Mouse (Mus musculus): ENCODE data around the gene Dydc2. TPM values are rescaled to one million over a fixed set of nuclear protein-coding genes. Genes with fewer than 3 reads are reported as not detected.
A peak's percentile ranks its signal among the peaks of the same experiment; 100 is the strongest.

Gene Dydc2
- polyA plus RNA-seq, 2 experiments, result not detected

DNA sequence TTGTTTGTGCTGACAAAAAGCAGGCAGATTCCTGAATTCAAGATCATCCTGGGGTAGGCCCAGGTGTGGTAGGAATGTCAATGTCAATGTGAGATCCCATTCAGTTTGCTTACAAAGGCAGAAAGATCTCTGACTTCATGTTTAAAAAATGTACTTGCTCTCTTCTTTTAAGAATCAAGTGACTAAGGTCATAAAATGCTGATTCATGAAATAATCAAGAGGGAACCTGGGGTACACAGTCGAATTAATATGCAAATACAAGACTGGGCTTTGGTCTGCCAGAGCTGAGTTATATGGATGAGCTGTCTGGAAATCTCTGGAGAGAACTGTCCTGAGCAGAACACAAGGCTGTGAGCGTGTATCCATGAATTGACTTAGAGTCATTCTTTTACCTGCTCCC, 21.6 kb downstream of the Dydc2 start:
- H3K27me3 ChIP-seq (ENCODE audit: control insufficient read depth, insufficient read depth, low read length), result no peaks in the 10 kb centered on the region
- 65% methylated on average over 2 of the region's 2 CpGs for WGBS
- DNase-seq (ENCODE audit: low spot score) (no peak), ATAC-seq (ENCODE audit: low FRiP score, low read depth) (no peak)
- no peak overlapping the region for H3K27ac ChIP-seq (replicated peaks; ENCODE audit: low read depth, low read length)
- H3K4me2 ChIP-seq (replicated peaks; ENCODE audit: low read depth, low read length, severe bottlenecking), result no peak overlapping the region
- no peak overlapping the region for H3K4me3 ChIP-seq (replicated peaks; ENCODE audit: low read length)
- H3K4me1 ChIP-seq (ENCODE audit: control insufficient read depth, insufficient read depth, low read length), result no peaks in the 10 kb centered on the region
- no peak overlapping the region for H3K9ac ChIP-seq (ENCODE audit: low read depth, low read length, severe bottlenecking)
- no peaks in the 10 kb centered on the region for H3K36me3 ChIP-seq (ENCODE audit: control insufficient read depth, insufficient read depth, low read length)
- TF ChIP-seq POLR2A (IDR thresholded peaks at IDR 0.05; ENCODE audit: borderline replicate concordance, extremely low read depth, insufficient read depth, insufficient read length), result no peak
- no peaks in the 10 kb centered on the region for H3K9me3 ChIP-seq (ENCODE audit: control insufficient read depth, low read length)

DNA sequence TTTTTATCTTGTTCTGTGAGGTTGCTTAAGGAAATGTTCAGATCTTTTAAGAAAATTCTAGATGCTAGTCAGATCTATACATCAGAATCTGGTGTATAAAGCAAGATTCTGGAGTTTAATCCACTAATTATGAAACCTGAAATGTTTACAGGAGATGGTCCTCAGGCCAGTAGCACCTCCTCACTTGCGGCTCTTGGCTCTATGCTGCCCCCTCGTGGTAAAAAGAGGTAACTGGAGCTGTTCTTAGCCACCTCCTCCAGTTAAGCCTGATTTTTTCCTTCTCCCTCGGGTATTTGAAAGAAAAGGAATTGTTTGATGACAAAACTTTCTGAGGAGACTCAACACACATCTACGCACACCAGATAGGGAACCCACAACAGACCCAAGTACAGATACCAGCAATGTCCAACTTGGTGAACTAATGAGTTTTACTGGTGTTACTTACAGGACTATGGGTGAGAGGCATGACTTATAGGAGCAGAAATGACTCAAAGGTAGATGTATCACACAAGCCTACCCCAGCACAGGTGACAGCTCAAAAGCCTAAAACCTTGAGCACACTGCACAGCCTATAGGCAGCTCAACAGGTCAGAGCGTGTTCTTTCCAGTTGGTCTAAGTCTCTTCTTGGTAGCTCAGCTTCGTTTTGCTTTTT, 33.7 kb downstream of the Dydc2 start:
- ATAC-seq (ENCODE audit: low FRiP score, low read depth), result no peak
- Histone ChIP-seq H3K9me3 (ENCODE audit: control insufficient read depth, low read length) (no peaks in the 10 kb centered on the region), H3K9ac (ENCODE audit: low read depth, low read length, severe bottlenecking) (no peak overlapping the region), H3K4me2 (replicated peaks; ENCODE audit: low read depth, low read length, severe bottlenecking) (no peak overlapping the region), H3K36me3 (ENCODE audit: control insufficient read depth, insufficient read depth, low read length) (no peaks in the 10 kb centered on the region), H3K4me1 (ENCODE audit: control insufficient read depth, insufficient read depth, low read length) (no peaks in the 10 kb centered on the region), H3K4me3 (replicated peaks; ENCODE audit: low read length) (no peak overlapping the region), H3K27me3 (ENCODE audit: control insufficient read depth, insufficient read depth, low read length) (no peaks in the 10 kb centered on the region), H3K27ac (replicated peaks; ENCODE audit: low read depth, low read length) (no peak overlapping the region)
- DNase-seq (ENCODE audit: low spot score), result peak; percentile 4
- TF ChIP-seq POLR2A (IDR thresholded peaks at IDR 0.05; ENCODE audit: borderline replicate concordance, extremely low read depth, insufficient read depth, insufficient read length), result no peak
- 33% methylated on average over 6 of the region's 6 CpGs for WGBS

DNA sequence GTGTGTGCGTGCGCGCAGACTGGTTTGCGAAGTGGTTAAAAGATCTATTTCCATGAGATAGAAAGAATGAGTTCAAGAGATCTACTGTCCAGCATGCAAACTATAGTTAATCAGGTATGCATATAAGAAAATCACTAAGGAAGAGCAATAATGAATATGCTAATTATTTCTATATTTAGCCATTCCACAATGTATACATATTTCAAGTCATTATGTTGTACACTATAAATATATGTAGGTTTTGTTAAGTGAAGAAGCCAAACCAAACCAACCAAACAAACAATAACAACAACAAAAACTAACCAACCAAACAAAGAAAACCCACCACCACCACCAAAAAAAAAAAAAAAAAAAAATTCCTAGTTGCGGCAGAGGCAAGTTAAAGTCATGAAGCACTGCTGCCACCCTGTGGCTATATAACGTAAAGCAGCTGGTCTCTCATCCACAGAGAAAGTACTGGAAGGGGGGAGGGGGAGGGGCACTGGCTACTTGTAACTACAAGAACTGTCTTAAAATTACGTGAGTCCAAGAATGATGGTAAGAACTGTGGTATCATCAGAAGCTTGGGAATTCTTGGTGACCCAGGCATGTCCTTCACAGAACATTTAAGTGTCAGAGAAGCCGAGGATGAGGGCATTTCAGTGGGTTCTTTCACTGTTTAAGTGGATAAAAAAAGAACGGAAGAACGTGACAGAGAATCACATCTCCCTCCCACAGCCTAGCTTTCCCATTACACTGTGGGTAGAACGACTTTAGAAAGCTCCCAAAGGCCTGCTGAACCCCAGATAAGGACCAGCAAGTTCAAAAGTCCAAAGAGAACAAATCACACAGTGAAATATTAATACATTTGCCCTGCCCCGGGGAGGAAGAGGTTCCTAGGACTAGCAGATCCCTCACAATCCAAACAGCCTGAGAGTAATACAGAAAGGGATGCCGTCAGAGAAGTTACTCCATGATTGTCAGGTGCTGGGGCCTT, 35.6 kb downstream of the Dydc2 start:
- Histone ChIP-seq H3K9me3 (ENCODE audit: control insufficient read depth, low read length) (no peaks in the 10 kb centered on the region), H3K27ac (replicated peaks; ENCODE audit: low read depth, low read length) (no peak overlapping the region), H3K36me3 (ENCODE audit: control insufficient read depth, insufficient read depth, low read length) (no peaks in the 10 kb centered on the region), H3K4me1 (ENCODE audit: control insufficient read depth, insufficient read depth, low read length) (no peaks in the 10 kb centered on the region), H3K27me3 (ENCODE audit: control insufficient read depth, insufficient read depth, low read length) (no peaks in the 10 kb centered on the region), H3K4me2 (replicated peaks; ENCODE audit: low read depth, low read length, severe bottlenecking) (no peak overlapping the region), H3K9ac (ENCODE audit: low read depth, low read length, severe bottlenecking) (no peak overlapping the region), H3K4me3 (replicated peaks; ENCODE audit: low read length) (no peak overlapping the region)
- 55% methylated on average over 13 of the region's 13 CpGs for whole genome bisulfite sequencing
- peak; percentile 88 for DNase-seq (ENCODE audit: low spot score)
- no peak for ATAC-seq (ENCODE audit: low FRiP score, low read depth)
- TF ChIP-seq POLR2A (IDR thresholded peaks at IDR 0.05; ENCODE audit: borderline replicate concordance, extremely low read depth, insufficient read depth, insufficient read length), result no peak

DNA sequence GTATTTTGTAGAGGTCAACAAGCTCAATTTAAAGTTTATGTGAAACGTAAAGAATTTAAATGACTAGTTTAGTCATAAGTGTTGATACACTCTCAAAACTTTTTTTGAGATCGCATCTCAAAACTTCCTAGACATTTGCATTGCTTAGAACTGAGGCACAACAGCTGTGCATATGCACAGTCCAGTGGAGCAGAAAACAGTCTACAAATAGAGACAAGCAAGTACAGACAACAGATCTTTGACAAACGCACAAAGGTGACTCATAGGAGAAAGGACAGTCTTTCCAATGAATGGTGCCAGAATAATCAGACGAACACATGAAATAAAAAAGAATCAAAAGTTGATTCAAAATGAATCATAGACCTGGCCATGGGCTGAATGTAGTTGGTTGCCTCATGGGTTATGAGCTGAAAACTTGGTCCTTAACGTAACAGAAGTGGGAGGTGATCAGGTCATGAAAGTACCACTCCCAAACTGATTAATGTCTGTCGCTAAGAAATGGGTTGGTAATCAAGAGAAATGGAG, 38.0 kb downstream of the Dydc2 start:
- H3K9ac ChIP-seq (ENCODE audit: low read depth, low read length, severe bottlenecking), result no peak overlapping the region
- no peak for ATAC-seq (ENCODE audit: low FRiP score, low read depth)
- H3K4me3 ChIP-seq (replicated peaks; ENCODE audit: low read length), result no peak overlapping the region
- TF ChIP-seq POLR2A (IDR thresholded peaks at IDR 0.05; ENCODE audit: borderline replicate concordance, extremely low read depth, insufficient read depth, insufficient read length), result no peak
- no peaks in the 10 kb centered on the region for H3K27me3 ChIP-seq (ENCODE audit: control insufficient read depth, insufficient read depth, low read length)
- no peak for DNase-seq (ENCODE audit: low spot score)
- no peak overlapping the region for H3K4me2 ChIP-seq (replicated peaks; ENCODE audit: low read depth, low read length, severe bottlenecking)
- H3K9me3 ChIP-seq (ENCODE audit: control insufficient read depth, low read length), result no peaks in the 10 kb centered on the region
- WGBS, result 92% methylated on average over 6 of the region's 6 CpGs
- H3K27ac ChIP-seq (replicated peaks; ENCODE audit: low read depth, low read length), result no peak overlapping the region
- no peaks in the 10 kb centered on the region for H3K4me1 ChIP-seq (ENCODE audit: control insufficient read depth, insufficient read depth, low read length)
- no peaks in the 10 kb centered on the region for H3K36me3 ChIP-seq (ENCODE audit: control insufficient read depth, insufficient read depth, low read length)

DNA sequence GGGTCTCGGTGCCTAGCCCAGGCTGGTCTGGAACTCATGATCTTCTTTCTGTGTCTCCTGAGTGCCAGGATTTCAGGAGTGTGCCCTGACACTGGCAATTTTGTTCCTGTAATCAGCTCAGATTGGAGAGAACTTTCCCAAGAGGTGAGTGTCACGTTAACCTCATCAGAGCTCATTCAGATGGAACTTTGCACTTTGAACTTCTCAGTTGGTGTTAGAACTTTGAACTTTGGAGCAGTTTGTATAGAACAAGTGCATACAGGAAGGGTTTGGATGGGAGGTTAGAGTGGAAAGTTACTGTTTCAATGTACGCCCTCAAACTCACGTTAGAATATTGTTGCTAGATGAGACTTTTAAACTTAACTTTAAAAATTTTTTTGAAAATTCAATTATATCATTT, 39.7 kb downstream of the Dydc2 start:
- no peak for ATAC-seq (ENCODE audit: low FRiP score, low read depth)
- Histone ChIP-seq H3K27me3 (ENCODE audit: control insufficient read depth, insufficient read depth, low read length) (no peaks in the 10 kb centered on the region), H3K9me3 (ENCODE audit: control insufficient read depth, low read length) (no peaks in the 10 kb centered on the region), H3K4me1 (ENCODE audit: control insufficient read depth, insufficient read depth, low read length) (no peaks in the 10 kb centered on the region), H3K4me3 (replicated peaks; ENCODE audit: low read length) (no peak overlapping the region), H3K36me3 (ENCODE audit: control insufficient read depth, insufficient read depth, low read length) (no peaks in the 10 kb centered on the region), H3K4me2 (replicated peaks; ENCODE audit: low read depth, low read length, severe bottlenecking) (no peak overlapping the region), H3K27ac (replicated peaks; ENCODE audit: low read depth, low read length) (no peak overlapping the region), H3K9ac (ENCODE audit: low read depth, low read length, severe bottlenecking) (no peak overlapping the region)
- TF ChIP-seq POLR2A (IDR thresholded peaks at IDR 0.05; ENCODE audit: borderline replicate concordance, extremely low read depth, insufficient read depth, insufficient read length), result no peak
- no peak for DNase-seq (ENCODE audit: low spot score)
- WGBS, result 81% methylated on average over 4 of the region's 4 CpGs

All from limb, embryonic 14.5 days (tissue).